Mouse (Mus musculus) CH12.LX (cell line): ENCODE results near the gene Cinp.

ENCODE experiments used
- EP300 ChIP-seq: IDR thresholded peaks from 2 replicates; pipeline ENCODE4 v1.6.1; 2011; ENCODE audit warnings: low read length, improper control_type of control experiment
- NELFE ChIP-seq: IDR thresholded peaks from 2 replicates; pipeline ENCODE4 v1.6.1; 2011; ENCODE audit warnings: low read depth, low read length, improper control_type of control experiment
- TCF12 ChIP-seq: IDR thresholded peaks from 2 replicates; pipeline ENCODE4 v1.6.1; 2014; ENCODE audit warnings: low read depth, mild to moderate bottlenecking, inconsistent platforms, low read length, improper control_type of control experiment

DNA sequence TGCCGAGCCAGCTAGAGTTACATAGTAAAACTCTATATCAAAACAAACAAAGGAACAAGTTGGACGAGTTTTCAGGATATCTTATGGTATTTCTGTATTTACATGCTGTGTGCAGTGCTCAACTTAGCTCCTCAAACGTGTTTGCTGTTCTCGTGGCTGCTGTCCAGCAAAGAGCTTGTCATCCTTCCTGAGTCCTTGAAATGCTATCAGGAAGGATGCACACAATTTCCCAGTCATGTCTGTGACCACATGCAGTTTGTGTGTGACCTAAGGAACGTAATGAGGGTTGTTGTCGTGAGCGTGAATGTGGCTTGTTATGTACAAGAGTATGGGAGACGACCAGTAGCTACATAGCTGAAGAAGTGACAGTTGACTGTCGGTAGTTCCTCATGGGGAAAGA, 26.8 kb upstream of the Cinp start:
- no peak for TF ChIP-seq TCF12
- TF ChIP-seq EP300, result no peak
- no peak for TF ChIP-seq NELFE
